Mouse (Mus musculus) spleen, adult 10 weeks (tissue): Measurements from ENCODE around the gene Nap1l1. TPM values are rescaled to one million over a fixed set of nuclear protein-coding genes. Genes with fewer than 3 reads are reported as not detected.

Experiments used
- polyA plus RNA-seq: library from polyadenylated mRNA; stranded (reverse); fragments of 350-450 nt; fragmentation: Illumina TruSeq; extraction: RNeasy Lipid Tissue Mini Kit (QIAGEN cat#74804); gene quantifications from one replicate; pipeline ENCODE4 v1.2.3, GENCODE M21; 2015; ENCODE audit warnings: low replicate concordance; ENCODE audit not compliant: insufficient read depth

Nap1l1 gene
- 670 TPM for polyA plus RNA-seq

DNA sequence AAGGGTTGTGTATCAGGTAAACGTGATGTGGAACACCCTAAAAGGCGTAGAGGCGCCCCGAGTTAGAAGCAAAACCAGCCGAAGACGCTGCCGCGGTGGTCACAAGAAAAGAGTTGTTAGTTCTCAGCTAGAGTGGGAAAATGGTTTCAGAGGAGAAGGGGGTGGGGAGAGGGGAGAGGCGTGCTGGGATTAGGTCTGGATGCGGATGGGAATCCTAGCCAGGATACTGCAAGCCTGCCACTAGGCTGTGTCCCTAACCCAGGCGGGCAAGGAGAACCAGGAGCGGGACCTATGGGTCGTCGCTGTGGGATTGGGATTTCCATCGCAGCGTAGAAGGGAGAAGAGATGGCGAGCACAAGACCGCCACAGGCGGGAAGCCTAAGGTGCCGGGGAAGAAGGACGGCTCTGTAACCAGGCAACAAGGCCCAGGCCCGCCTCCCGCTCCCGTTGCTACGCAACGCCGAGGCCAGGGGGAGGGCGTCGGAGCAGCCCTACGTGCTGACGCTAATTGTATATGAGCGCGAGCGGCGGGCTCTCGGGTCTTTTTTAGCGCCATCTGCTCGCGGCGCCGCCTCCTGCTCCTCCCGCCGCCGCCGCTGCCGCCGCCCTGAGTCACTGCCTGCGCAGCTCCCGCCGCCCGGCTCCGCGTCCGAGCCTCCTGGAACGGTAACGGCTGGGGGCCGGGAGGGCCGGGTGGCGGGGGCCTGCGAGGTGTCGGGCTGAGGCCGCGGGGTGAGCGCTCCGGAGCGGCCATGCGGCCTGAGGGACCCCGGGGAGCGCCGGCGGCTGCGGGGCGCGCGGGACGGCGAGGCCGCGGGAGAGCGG lies at the start of gene Nap1l1:
Nap1l1 (plus strand) TSS at position 538 of the 825 bp plus-strand sequence.

DNA sequence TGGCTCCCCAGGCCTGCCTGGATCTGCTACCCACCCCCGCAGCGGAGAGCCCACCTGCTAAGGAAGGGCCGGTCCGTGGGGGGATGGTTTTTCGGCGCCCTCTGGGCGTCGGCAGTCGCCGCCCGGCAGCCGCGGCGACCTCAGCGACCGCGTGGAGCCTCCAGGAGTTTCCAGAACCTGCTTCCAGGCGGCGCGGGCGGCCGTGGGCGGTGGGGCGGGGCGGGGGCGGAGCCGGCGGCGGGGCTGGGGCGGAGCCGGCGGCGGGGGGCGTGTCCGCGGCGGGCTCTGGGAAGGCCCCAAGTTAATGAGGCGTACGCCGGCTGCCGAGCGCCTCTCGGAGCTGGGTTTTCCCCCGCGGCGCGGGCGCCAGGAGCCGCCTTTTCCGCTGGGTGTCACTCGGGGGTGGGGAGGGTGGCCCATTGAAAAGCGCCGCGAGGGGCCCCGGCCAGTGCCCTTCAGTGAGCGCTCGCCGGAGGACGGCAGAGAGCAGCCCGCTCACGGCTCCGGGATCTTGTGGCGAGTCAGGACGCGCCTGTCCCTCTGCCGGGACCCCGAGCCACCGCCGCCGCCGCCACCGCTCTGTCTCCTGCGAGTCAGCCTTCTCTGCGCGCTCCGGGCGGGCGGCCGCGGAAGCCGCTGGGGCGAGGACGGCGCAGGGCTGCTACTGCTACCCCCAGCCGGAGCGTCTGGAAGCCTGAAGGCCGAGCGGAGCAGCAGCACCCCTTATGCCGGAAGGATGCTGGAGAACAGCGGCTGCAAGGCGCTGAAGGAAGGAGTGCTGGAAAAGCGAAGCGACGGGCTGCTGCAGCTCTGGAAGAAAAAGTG lies 33.3 kb downstream of the Nap1l1 start, which contains the start of gene Phlda1:
Phlda1 (plus strand) TSS at position 186 of the 825 bp plus-strand sequence.

Other genes with a start within 250 kb of the Nap1l1 start
- gene Bbs10, start 174.5 kb upstream of the Nap1l1 start, polyA plus RNA-seq: 5.4 TPM
- gene Phlda1, start 33.1 kb downstream of the Nap1l1 start, polyA plus RNA-seq: 2.9 TPM